Mouse (Mus musculus) testis, adult 2 months (tissue): ENCODE data around the gene Pum2. TPM values are rescaled to one million over a fixed set of nuclear protein-coding genes. Genes with fewer than 3 reads are reported as not detected.
A peak's percentile ranks its signal among the peaks of the same experiment; 100 is the strongest.

Experiments used
- H3K27ac ChIP-seq: fragments of 200-500 bp; 2 replicates; pipeline ENCODE4 v1.5.1; 2012; ENCODE audit warnings: low read depth, low read length; ENCODE audit not compliant: control insufficient read depth, insufficient read depth
- H3K27me3 ChIP-seq: fragments of 200-500 bp; 2 replicates; pipeline ENCODE4 v1.6.1; 2012; ENCODE audit warnings: mild to moderate bottlenecking, low read length, moderate library complexity; ENCODE audit not compliant: control insufficient read depth, insufficient read depth
- H3K36me3 ChIP-seq: fragments of 200-500 bp; 2 replicates; pipeline ENCODE4 v1.6.1; 2012; ENCODE audit warnings: mild to moderate bottlenecking, low read length; ENCODE audit not compliant: control insufficient read depth, insufficient read depth
- H3K4me1 ChIP-seq: fragments of 200-500 bp; 2 replicates; pipeline ENCODE4 v1.6.1; 2012; ENCODE audit warnings: low read length; ENCODE audit not compliant: control insufficient read depth, insufficient read depth
- H3K4me3 ChIP-seq: fragments of 200-500 bp; 2 replicates; pipeline ENCODE4 v1.5.1; 2012; ENCODE audit warnings: low read depth, mild to moderate bottlenecking, low read length, moderate library complexity, mixed read lengths; ENCODE audit not compliant: control insufficient read depth
- CTCF ChIP-seq: fragments of 200-500 bp; IDR thresholded peaks from 2 replicates; pipeline ENCODE4 v1.5.1; 2012; ENCODE audit warnings: low read depth, mild to moderate bottlenecking, inconsistent platforms, low read length, moderate library complexity; ENCODE audit not compliant: control insufficient read depth, insufficient read depth, insufficient replicate concordance
- POLR2A ChIP-seq: fragments of 200-500 bp; IDR thresholded peaks from 2 replicates; pipeline ENCODE4 v1.6.1; 2012; ENCODE audit warnings: low read depth, mild to moderate bottlenecking, inconsistent platforms, low read length, moderate library complexity; ENCODE audit not compliant: control insufficient read depth
- polyA plus RNA-seq: library from polyadenylated mRNA; depleted of rRNA; stranded (reverse); fragments of >200 nt; gene quantifications from 2 replicates; pipeline ENCODE4 v1.2.3, GENCODE M21; 2012; rRNA removed

Pum2 gene
- 29.4 and 32.2 TPM in 2 replicates for polyA plus RNA-seq

DNA sequence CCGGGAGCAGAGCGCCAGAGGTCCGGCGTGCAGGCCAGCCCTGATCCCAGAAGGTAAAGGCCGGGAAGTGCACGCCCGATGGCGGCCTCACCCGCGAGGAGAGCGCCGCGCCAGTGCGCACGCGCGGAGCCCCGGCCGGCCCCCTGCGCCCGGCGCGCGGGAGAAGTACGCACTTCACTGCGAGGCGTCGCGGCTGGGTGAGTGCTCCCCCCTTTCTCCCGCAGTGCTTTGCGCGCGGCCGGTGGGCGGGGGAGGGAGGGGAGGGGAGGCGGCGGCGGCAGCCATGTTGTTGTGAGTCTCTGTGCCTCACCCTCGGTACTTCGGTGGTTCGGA, at the start of gene Pum2:
Gene Pum2, plus strand, starts transcription at position 161 of the 333 bp plus-strand sequence.
- peaks cover 2% of the 10 kb centered on the region; the same call in 1 of the 2 replicates for H3K4me1 ChIP-seq
- H3K27ac ChIP-seq, result peak within 1 kb of the TSS; percentile 99
- H3K4me3 ChIP-seq, result peak within 1 kb of the TSS; percentile 99
- TF ChIP-seq POLR2A (peak; percentile 90), CTCF (no peak)
- no peaks in the 10 kb centered on the region for H3K27me3 ChIP-seq
- H3K36me3 ChIP-seq, result no peaks in the 10 kb centered on the region

DNA sequence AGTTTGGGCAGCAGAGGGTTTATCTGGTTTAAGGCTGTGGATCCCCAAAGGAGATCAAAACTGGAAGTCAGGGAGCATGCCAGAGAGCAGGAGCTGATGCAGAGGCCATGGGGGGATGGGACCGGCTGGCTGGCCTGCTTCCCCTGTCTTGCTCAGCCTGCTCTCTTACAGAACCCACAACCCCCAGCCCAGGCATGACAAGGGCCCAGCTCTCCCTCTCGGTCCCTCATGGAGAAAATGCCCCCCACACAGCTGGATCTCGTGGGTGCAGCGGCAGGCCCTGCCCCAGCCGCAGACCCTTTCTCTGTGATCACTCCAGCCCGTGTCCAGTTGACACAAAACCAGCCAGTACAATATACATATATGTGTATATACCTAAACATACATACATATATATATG, 44.4 kb upstream of the Pum2 start:
- H3K4me1 ChIP-seq, result no peaks in the 10 kb centered on the region
- H3K36me3 ChIP-seq, result no peaks in the 10 kb centered on the region
- H3K4me3 ChIP-seq, result no peak overlapping the region
- H3K27ac ChIP-seq, result no peak overlapping the region
- TF ChIP-seq CTCF (no peak), POLR2A (no peak)
- H3K27me3 ChIP-seq, result no peaks in the 10 kb centered on the region

- Histone ChIP-seq H3K4me1 (no peaks in the 10 kb centered on the region), H3K27me3 (no peaks in the 10 kb centered on the region), H3K27ac (no peak overlapping the region), H3K4me3 (no peak overlapping the region), H3K36me3 (no peaks in the 10 kb centered on the region)
- TF ChIP-seq CTCF, result no peak
- TF ChIP-seq POLR2A, result no peak
These were observed 42.2 kb upstream of the Pum2 start for GRCm38 (mm10) chr12:8631691-8632090.

GRCm38 (mm10) chr12:8632737-8633365, 41.1 kb upstream of the Pum2 start:
- no peak overlapping the region for H3K4me3 ChIP-seq
- TF ChIP-seq CTCF (no peak), POLR2A (no peak)
- no peaks in the 10 kb centered on the region for H3K36me3 ChIP-seq
- H3K27ac ChIP-seq, result no peak overlapping the region
- no peaks in the 10 kb centered on the region for H3K27me3 ChIP-seq
- H3K4me1 ChIP-seq, result no peaks in the 10 kb centered on the region

DNA sequence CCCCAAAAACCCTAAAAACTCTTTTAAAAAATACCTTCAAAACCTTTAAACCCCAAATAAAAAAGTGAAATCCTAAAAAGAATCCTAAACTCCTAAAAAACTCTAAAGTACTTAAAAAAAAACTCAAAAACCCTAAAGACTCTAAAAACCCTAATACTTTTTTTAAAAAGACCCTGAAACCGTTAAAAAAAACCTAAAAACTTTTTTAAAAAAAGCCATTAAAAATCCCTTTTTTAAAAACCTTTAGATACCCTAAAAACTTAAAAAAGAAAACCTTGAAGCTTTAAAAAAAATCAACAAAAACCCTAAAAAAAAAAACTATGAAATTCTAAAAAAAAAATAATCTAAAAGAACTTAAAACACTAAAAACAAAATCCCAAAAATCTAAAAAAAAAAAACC, 39.6 kb upstream of the Pum2 start:
- Histone ChIP-seq H3K36me3 (no peaks in the 10 kb centered on the region), H3K4me1 (peaks cover 2% of the 10 kb centered on the region; the same call in 1 of the 2 replicates), H3K4me3 (no peak overlapping the region), H3K27me3 (no peaks in the 10 kb centered on the region), H3K27ac (no peak overlapping the region)
- TF ChIP-seq CTCF (no peak), POLR2A (no peak)

DNA sequence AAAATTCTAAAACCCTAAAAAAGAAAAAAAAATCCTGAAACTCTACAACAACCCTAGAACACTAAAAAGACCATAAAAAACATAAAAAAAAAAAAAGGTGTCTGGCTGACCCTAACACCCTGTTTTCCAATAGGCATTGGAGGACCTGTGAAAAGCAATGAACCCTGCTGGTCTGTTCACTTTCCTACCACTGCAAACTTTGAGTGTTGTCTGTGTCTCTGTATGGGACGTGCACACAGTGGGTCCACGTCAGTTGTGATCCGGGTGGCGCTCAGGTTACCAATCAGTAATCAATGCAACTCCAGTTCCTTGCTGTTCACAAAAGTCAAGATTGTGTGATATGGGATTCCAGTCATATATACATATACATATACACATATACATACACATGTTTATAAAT, 38.4 kb upstream of the Pum2 start:
- Histone ChIP-seq H3K36me3 (no peaks in the 10 kb centered on the region), H3K27me3 (no peaks in the 10 kb centered on the region), H3K4me3 (no peak overlapping the region), H3K27ac (no peak overlapping the region), H3K4me1 (peaks cover 2% of the 10 kb centered on the region; the same call in 1 of the 2 replicates)
- no peak for TF ChIP-seq POLR2A
- TF ChIP-seq CTCF, result no peak

DNA sequence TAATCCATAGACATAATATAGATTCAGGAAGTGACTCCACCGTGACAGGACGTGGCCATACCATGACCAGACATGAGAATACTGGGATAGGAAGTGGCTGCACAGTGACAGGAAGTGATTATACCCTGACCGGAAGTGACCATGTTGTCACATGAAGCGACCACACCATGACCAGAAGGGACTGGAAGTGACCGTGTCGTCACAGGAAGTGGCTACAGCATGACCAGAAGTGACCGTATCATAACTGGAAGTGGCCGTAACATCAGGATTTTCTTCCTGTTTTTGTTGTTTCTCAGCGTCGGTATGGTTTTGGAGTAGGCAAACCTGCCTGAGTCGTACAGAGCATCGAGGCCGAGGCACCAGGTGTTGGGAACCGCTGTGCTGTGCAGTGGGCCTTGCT, 37.0 kb upstream of the Pum2 start:
- peaks cover 6% of the 10 kb centered on the region for H3K4me1 ChIP-seq
- H3K27me3 ChIP-seq, result no peaks in the 10 kb centered on the region
- peak overlapping the region; percentile 82 for H3K4me3 ChIP-seq
- no peak for TF ChIP-seq POLR2A
- TF ChIP-seq CTCF, result no peak
- no peak overlapping the region for H3K27ac ChIP-seq
- H3K36me3 ChIP-seq, result no peaks in the 10 kb centered on the region
